Mouse (Mus musculus) forelimb bud, embryonic 11.5 days (tissue): ENCODE data around the gene Adsl.
"Not testable (repeated sequence)": the region's sequence is repeated elsewhere in the genome, so short reads cannot be mapped to it uniquely, and the experiment has no call there.

Source experiments
- DNase-seq: peaks from one replicate; pipeline ENCODE4 v3.0.0-alpha.2; 2012; ENCODE audit warnings: low read depth, low spot score

The Adsl gene

DNA sequence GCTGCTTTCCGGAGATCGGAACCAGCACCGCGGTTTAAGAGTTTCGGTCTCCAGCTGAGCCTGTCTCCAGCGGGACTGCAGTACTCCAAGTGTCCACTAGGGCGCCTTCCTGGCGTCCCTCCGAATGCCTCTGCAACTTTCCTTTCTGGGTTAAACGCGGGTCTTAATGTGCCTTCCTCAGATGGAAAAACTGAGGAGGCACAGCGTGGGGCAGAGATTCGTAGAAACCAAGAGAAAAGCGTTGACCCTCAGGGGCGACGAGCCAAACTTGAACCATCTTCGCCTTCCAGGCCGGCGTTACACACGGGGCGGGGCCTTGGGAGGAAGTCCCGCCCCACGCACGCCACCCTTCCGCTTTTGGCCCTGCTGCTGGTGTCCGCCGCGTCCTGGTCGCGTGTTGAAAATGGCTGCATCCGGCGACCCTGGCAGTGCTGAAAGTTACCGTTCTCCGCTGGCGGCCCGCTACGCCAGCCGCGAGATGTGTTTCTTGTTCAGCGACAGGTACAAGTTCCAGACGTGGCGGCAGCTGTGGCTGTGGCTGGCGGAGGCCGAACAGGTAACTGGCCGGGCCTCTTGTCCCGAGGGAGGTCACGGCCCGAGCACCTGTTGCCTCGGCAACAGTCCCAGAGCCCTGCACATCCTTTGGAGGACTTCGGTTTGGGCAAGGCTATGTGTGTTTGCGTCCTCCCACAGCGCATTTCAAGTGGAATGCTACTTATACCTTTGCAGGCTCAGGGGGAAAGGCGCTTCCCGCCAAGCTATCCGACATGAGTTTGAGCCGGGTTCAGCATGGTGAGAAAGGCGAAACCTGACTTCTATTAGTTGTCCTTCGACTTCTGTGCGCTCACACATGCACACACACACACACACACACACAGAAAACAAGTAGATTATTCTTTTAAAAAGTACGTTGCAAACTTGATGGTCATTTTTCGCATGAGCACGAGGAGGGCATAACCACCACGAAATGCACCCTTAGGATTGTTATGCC lies at the start of gene Adsl:
Adsl (plus strand) TSS at position 346 of the 991 bp plus-strand sequence.
- peak; percentile 86 for DNase-seq

DNA sequence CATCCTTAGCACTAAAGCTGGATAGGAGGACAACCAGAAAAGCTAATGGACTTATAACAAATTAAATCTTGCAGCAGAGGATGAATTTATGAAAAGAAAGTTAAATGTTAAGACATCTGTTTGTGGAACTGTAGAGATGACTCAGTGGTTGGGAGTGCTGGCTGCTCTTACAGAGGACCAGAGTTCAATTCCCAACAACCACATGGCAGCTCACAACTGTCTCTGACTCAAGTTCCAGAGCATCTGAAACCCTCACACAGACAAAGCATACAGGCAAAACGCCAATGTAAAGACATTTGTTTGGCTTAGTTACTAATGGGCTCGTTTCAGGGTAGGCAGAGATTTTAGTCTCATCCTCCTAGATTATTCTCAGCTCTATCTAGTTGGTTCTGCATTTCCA lies 48.5 kb upstream of the Adsl start:
- no peak for DNase-seq

DNA sequence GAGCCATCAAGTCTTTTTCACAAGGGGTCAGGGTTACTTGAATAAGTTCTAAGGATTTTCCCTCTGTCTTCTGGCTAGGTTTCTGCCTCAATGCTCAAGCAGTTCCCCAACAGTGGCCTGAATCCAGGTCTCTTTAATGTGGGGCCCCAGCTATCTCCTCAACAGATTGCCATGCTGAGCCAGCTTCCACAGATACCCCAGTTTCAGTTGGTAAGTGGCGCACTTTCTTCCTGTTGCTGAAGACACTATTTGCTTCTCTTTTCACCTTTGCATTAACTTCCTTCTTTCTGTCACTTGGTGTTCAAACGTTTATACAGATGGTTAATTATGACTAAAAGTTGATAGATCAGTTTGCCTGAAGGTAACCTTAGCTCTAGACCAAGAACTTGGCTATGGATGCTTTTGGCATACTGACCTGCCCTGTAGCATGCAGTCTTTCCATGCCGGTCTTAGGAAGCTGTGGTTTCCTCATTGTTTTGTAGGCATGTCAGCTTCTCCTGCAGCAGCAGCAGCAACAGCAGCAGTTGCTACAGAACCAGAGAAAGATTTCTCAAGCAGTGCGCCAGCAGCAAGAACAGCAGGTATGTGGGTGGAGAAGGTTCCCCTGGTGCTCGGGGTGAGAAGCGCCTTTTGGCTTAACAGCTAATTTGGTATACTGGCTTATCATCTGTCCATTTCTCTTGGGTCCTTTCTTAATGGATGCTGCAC lies 46.3 kb upstream of the Adsl start:
- DNase-seq, result no peak

DNA sequence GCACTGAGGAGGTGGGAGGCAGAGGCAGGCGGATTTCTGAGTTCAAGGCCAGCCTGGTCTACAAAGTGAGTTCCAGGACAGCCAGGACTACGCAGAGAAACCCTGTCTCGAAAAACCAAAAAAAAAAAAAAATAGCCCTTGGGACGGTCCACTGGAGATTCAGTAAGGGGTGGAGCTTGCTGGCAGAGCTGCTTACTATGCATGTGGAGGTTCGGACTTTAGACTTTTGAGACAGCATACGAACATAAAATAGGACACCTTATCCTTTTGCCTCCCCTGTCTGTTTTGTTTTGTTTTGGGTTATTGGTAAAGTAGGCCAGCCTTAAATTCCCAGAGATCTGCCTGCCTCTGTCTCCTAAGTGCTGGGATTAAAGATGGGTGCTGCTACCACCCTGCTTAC lies 43.5 kb upstream of the Adsl start:
- DNase-seq, result not testable (repeated sequence)

DNA sequence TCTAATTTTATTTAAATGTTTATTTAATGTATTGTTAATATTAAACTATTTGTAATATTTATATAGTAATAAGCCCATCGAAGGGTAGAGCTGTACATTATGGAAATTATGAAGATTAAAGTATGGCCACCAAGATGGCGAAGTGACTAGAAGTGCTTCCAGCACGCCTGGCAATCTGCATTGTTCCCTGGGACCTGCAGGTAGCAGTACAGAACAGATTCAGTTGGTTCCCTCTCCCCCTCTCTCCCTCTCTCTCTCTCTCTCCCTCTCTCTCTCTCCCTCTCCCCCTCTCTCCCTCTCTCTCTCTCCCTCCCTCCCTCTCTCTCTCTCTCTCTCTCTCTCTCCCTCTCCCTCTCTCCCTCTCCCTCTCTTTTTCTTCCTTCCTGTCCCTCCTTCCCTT lies 38.1 kb upstream of the Adsl start:
- no peak for DNase-seq

DNA sequence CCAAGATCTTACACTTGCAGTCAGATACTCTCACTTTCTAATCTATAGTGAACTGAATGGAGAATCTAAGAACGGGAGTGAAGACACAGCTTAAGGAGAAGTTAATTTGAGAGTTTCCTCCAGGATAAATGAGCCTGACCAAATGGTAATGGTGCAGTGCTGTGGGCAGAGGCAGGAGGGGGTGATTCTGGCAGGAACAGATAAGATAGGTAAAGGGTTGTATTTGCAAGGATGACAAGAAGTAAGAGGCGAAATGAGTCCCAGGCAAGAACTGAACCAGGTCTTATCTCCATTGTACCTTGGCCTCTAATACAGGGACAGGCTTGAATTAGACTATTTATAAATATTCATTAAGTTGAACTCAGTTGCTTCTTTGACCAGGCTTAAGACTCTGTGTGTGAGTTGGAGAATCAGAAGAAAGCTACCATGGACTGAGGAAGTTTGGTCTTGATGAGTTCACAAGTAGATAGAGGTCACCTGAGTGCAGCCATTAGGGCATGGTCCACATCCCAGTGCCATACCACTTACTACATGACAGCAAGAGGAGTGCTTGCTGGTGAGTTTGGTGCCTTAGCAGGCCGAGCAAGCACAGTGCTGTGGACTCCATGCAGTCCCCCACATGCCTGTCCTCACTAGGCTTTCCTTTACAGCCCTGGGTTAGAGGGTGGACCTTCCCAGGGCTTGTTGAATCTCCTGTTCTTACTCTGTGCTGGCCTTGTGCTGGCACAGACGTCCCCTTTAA lies 37.3 kb upstream of the Adsl start:
- no peak for DNase-seq

DNA sequence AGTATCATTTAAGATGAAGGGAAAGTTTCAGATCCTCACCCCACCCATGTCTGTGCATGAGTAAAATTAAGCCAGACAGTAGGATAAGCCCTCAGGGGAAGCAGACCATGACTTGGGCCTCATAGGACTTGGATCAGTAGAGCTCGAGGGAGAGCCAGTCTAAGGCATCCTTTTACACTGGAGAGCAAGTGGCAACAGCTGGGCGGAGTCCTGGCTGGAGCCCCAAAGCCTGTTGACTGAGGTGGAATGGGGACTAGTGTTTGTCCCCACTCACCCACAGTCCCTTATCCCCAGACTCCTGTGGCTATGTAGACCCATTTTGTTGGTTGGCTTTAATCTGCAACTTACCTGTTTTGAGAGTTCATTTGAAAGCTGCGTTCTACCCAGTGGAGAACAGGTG lies 36.1 kb upstream of the Adsl start:
- no peak for DNase-seq

DNA sequence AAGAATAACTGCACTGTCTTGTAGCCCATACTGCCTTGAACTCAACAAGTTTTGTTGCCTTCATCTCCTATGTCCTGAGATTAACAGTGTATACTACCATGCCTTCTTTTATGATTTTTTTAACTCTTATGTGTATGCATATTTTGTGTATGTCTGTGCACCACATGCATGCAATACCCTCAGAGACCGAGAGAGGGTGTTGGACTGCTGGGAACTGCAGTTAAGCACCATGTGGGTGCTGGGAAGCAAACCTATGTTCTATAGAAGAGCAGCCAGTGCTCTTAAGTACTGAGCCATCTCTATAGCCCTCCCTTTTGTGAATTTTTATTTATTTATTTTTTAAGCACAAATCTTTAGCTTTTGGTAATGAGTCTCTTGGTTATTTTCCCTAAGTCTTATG lies 34.5 kb upstream of the Adsl start:
- DNase-seq, result no peak

DNA sequence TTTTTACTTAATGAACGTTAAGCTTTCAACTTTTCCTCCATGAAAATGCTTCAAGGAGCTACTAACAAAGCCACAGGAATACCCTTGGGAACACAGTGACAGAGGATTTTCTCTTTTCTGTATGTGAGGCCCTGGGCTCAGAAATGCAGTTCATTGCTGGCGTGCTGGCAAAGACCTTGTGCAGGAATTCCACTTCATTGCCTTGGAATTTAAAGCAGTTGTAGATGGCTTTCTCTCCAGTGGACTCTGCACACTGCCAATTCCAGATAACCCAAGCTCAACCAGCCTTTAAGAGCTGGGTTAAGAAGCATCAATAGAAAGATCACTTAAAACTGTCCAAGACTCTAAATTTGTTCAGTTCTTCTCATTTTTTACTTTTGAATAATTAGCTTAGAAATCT lies 32.4 kb upstream of the Adsl start:
- DNase-seq, result no peak

DNA sequence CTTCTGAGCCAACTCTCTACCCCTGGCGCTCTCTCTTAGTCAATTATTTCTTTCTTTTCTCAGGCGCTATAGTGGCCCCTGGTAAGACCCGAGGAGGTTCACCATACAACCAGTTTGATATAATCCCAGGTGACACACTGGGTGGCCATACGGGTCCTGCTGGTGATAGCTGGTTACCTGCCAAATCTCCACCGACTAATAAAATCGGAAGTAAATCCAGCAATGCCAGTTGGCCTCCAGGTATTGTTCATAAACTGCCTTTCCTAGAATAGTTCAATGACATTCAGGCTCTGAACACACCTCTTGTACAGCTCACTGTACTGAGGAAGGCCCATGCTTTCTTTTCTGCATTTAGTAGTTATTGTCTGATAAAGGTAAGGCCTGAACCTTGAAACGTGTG lies 31.7 kb upstream of the Adsl start:
- no peak for DNase-seq

DNA sequence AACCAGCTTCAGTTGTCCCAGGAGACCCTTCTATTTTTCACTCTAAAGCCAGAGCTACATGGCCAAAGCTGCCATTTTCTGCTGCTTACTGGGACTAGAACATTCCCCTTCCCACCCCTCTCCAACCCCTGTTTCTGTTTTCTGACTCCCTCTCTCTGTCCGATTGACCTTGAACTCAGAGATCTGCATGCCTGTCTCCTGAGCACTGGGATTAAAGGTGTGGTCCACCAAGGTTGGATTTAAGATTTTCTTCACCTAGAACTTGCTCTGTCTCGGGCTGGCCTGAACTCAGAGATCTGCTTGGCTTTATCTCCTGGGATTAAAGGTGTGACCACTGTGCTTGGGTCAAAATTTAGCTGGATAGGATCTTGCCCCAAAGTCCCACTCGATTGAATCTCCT lies 27.9 kb upstream of the Adsl start:
- DNase-seq, result no peak

DNA sequence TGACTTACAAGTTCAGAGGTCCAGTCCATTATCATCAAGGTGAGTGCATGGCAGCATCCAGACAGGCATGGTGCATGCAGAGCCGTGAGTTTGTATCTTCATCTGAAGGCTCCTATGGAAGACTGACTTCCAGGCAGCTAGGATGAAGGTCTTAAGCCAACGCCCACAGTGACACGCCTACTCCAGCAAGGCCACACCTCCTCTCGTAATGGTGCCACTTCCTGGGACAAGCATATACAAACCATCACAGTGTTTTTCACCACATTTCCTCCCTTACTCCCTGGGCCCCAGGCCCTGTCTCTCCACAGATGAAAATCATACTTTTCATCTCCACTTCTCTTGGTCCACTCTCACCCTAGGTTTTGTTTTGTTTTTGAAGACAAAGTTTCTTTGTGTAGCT lies 26.5 kb upstream of the Adsl start:
- DNase-seq, result no peak

DNA sequence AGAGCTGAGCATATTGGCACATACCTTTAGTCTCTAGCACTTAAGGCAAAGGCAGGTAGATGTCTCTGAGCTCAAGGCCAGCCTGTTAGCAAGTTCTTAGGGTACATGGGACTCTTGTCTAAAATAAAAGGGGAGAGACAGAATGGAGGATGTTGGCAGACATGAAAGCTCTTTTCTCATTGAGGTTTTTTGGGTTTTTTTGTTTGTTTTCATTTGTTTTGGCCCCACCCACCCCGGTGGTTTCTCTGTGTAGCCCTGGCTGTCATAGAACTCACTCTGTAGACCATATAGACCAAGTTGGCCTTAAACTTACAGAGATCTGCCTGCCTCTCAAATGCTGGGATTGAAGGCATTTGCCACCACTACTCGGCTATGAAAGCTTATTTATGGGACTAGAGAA lies 24.1 kb upstream of the Adsl start:
- DNase-seq, result no peak

DNA sequence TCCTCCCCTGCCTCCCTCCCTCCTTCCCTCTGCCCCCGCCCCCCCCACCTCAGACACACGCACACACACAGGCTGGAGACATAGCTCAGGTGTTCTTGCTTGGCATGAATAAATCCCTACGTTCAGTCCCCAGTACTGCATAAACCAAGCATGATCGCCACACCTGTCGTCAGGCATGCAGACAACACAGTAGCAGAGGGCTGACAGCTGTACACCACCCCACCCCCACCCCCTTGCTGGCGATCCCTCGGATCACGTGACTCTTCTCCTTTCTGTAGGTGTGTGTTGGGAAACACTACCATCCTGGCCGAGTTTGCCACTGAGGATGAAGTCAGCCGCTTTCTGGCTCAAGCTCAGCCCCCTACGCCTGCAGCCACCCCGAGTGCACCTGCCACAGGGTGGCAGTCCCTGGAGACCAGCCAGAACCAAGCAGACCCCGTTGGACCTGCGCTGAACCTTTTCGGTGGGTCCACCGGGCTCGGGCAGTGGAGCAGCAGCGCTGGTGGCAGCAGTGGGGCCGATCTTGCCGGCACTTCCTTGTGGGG lies 19.4 kb upstream of the Adsl start:
- DNase-seq, result no peak

DNA sequence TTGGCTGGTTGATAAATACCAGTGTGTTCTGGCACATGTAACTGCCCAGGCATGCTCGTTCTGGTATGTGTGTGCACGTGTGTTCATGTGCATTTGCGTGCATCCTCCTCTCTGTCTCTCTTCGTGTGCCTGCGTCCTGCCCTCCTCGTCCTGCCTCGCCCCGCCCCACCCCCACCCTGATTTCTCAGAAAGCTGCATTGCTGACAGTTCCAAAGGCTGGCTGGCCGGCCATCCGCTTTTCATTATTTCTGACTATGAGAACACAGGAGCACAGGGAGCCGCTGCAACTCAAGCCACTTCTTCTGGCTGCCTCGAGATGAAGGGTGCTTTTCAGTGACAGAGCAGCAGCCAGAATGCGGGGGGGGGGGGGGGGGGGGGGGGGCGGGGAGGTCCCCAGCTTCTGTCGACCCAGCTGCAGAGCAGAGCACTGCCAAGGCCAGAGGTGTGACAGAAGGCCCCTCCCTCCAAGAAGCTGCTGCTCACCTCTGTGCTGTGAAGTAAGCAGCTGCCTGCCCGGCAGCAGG lies 18.2 kb upstream of the Adsl start:
- peak; percentile 77 for DNase-seq

DNA sequence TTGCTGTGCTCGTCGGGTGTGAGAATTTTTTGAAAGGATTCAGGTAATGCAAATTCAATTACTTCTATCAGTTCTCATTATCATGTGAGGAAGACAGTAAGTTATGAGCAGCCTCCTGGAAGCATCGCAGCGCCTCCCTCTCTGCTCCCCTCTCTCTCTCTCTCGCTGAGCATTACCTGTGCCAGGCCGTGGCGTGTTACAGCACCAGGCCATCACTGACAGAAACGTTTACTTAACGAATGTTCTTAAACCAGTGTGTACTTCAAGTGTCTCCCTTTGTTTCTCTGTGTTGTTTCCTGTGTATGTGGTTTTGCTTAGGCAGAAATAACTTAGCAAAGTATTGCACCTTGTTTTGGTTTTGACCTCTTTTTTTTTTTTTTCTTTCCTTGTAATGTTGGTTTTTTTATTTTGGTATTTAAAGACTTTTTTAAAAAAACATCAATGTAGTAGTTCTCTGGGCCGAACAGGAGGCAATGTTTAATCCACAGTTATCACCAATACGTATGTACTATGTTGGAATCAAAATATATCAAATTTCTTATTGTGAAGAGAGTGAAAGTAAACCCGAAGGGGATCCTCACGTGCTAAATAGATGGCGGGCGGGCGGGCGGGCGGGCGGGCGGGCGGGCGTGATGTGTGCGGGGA lies 17.5 kb upstream of the Adsl start:
- DNase-seq, result not testable (repeated sequence)

DNA sequence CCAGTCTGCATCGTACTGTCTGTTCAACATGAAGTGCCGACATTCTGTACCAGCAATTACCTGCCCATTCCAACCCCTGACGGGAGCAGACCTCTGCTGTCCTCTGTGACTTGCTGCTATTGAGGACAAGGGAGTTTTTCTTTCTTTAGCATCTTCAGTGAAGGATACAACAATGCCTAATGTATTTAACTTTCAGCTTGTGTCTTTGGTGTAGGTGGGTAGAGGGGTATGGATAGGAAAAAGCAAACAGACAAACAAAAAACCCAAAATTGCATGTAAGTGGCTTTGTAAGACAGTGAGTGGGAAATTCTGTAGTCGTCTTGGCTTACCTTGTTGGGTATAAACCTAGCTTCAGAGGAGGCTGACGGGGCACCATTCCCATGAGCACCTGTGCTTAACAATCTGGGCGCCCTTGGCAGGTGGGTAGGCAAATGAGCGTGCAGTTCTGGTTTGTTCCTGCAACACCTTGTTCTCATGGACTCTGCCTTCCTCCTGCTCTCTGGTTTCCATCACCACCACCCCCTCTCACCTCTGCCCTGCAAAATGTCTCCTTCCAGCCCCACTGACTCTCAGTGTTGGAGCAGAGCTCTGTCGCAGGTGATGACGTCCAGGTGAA lies 16.8 kb upstream of the Adsl start:
- DNase-seq, result no peak

DNA sequence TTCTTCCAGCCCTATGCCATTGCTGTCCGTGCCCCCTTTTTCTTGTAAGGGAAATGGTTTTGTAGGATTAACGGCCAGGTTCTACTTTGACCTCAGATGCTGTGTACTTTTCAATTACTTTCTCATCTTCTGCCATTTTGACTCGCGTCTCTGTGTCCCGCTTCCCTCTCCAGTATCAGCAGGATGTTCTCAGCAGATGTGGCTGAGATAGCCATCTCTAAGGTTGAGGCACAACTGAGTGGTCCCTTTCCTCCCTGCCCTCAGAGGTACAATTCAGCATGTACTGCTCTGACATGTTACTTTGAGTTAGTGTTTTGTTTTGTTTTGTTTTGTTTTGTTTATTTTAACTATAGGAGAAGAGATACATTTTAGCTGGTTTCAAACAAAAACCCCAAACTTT lies 13.4 kb upstream of the Adsl start:
- no peak for DNase-seq

DNA sequence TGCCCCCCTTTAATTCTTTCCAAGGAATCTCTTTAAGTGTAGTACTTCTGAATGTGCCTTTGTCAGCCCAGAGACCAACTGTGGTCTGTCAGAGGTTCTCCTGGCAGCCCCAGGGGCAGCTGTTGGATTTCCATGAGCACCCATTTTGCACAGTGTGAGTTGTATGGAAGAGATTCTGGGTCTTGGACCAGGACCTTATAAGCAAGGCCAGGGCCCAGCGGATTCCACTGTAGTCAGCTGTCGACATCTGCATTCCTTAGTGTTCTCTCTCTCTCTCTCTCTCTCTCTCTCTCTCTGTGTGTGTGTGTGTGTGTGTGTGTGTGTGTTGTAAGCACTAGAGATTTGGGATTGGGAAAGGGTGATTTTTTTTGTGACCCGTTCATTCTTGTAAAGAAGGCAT lies 11.6 kb upstream of the Adsl start:
- no peak for DNase-seq

DNA sequence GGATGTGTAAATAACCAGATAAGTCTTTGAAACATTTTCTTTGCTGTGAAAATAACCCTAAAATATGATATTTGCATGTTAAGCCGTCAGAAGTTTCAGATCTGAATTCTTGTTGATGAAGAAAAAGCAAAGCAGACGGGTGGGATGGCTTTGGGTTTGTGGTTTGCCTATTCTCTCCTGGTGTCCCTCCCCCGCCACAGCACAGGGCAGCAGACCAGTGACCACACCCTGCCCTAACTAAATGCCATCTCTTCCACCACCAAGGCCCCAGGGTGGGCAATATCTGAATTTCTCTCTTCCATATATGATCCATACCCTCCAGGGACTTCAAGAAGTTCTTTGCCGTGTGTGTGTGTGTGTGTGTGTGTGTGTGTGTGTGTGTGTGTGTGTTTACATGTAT lies 9.7 kb upstream of the Adsl start:
- no peak for DNase-seq

DNA sequence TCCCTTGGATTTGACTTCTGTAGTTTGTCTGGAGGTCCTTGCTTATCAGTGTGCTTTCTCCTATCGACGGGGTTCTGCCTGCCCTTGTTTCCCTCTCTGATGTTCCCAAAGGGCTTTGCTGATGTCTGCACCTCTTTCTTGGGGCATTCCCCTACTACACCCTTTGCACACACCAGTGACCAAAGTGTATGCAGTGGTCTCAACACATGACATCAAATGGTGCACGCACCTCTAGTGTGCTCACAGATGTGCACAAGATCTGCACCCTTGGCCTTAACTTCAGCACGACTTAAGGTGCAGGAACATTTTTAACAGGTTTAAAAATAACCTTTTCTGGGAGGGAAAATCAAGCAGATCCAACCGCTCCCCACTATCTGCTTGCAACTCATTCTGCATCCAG lies 8.9 kb upstream of the Adsl start:
- DNase-seq, result no peak
